Mouse (Mus musculus): ENCODE measurements around the gene Igf2bp3. TPM values are rescaled to one million over a fixed set of nuclear protein-coding genes. Genes with fewer than 3 reads are reported as not detected.
A peak's percentile ranks its signal among the peaks of the same experiment; 100 is the strongest.

Gene Igf2bp3
- total RNA-seq, 2 experiments from 2014 or later, result 0.35 TPM; not detected in 1

DNA sequence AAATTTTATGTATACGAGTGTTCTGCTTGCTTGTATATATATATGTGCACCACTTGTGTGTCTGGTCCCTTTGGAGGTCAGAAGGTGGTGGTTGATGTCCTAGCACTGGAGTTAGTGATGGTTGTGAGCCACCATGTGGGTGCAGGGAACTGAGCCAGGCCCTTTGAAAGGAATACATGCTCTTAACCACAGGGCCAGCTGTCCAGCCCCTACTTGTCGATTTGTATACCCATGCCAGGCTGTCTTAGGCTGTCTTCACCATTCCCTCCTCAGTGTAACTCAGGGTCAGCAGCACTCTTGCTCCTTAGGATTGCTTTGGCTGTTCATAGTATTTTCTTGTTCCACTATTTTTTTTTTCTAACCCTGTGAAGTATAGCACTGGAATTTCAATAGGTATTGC is 136.9 kb downstream of the Igf2bp3 start:
- H3K4me3 ChIP-seq, result no peak overlapping the region
- no peak overlapping the region for H3K27ac ChIP-seq
- no peak for TF ChIP-seq CTCF (IDR thresholded peaks at IDR 0.05)
- intact Hi-C loops (cut with DNase I), result no loop called here
- DNase-seq (ENCODE audit: extremely low spot score in 1 of 2, low spot score in 2 of 2), result no peak

DNA sequence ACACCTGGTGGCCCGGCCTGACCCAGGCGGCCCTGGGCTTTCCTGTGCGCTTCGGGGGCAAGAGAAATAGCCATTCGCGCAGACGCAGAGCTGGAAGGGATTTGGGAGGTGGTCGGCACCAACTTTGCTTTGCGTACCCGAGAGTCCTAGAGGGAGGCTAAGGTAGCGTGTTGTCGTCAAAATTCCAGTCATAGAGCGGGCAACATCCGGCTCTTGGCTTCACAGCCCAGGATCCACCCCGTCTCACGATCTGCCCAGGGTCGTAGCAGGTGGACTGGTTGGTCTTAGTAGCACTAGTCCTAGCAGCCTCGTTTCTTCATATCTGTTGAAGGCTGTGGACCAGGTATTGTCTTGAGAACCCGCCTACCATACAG is 140.7 kb downstream of the Igf2bp3 start:
- intact Hi-C loops (cut with DNase I), result loop anchor here (5.0 kb wide), 2 partner anchors 133 to 188 kb away; partner anchors contain the start of gene Tra2a
- TF ChIP-seq CTCF (IDR thresholded peaks at IDR 0.05), result no peak; the same call in 1 of the 2 replicates
- H3K4me3 ChIP-seq, result peak overlapping the region; percentile 100
- peak overlapping the region; percentile 84 for H3K27ac ChIP-seq
- peak in 1 of 2 experiments; percentile 25 for DNase-seq (ENCODE audit: extremely low spot score in 1 of 2, low spot score in 2 of 2)

DNA sequence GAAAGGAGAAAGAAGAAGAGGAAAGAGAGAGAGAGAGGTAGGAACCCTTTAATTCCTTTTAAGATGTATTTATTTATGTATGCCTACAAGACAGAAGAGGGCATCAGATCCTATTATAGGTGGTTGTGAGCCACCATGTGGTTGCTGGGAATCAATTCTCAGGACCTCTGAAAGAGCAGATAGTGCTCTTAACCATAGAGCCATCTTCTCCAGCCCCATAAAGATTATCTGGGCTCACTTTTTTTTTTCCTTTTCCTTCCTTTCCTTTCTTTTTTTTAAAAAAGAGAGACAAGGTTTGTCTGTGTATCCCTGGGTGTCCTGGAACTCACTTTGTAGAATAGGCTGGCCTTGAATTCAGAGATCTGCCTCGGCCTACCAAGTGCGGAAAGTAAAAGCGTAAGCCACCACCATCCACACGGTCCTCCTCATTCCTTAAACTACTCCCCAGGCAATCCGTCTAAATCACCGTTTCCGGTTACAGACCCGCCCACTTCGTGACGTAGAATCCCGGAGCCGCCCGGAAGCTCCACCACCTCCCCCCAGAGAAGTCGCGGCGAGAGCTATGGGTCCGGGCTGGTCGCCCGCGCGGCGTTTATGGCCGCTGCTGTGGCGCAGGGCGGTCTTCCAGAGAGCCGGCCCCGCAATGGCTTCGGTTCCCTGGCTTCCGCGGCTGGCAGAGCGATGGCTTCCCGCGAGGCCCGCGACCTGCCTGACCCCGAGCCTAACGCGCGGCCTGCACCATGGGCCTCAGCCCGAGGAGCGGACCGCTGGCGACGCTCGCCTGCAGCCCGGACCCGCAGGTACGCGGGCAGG is 141.2 kb downstream of the Igf2bp3 start, which contains the start of gene Malsu1:
Gene Malsu1, plus strand, starts transcription at position 492 of the 813 bp plus-strand sequence.
- intact Hi-C loops (cut with DNase I), result loop anchor here (5.0 kb wide), 2 partner anchors 134 to 189 kb away; partner anchors contain the start of gene Tra2a
- peak; percentile 93 to 96 for DNase-seq (ENCODE audit: extremely low spot score in 1 of 2, low spot score in 2 of 2)
- no peak for TF ChIP-seq CTCF (IDR thresholded peaks at IDR 0.05)

DNA sequence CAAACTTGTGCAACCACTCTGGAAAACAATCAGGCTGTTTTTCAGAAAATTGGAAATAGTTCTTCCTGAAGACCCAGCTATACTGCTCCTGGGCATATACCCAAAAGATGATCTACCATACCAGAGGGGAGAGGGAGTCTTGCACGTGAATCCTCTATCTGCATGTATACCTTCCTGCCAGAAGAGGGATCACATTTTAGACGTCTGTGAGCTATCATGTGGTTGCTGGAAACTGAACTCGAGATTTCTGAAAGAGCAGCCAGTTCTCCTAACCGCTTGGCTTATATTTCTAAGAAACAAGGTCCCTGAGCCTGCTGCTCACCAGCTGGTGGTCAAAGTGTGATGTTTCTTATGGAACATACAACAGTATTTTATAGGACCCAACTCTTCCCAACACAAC is 146.4 kb downstream of the Igf2bp3 start:
- no peak overlapping the region for H3K27ac ChIP-seq
- intact Hi-C loops (cut with DNase I), result no loop called here
- no peak for TF ChIP-seq CTCF (IDR thresholded peaks at IDR 0.05)
- no peak overlapping the region for H3K4me3 ChIP-seq
- DNase-seq (ENCODE audit: extremely low spot score in 1 of 2, low spot score in 2 of 2), result no peak

More for the DNA sequence above, 141.2 kb downstream of the Igf2bp3 start, which contains the start of gene Malsu1:
- Histone ChIP-seq H3K27ac (peak within 1 kb of the TSS; percentile 84), H3K4me3 (peak within 1 kb of the TSS; percentile 100)

DNA sequence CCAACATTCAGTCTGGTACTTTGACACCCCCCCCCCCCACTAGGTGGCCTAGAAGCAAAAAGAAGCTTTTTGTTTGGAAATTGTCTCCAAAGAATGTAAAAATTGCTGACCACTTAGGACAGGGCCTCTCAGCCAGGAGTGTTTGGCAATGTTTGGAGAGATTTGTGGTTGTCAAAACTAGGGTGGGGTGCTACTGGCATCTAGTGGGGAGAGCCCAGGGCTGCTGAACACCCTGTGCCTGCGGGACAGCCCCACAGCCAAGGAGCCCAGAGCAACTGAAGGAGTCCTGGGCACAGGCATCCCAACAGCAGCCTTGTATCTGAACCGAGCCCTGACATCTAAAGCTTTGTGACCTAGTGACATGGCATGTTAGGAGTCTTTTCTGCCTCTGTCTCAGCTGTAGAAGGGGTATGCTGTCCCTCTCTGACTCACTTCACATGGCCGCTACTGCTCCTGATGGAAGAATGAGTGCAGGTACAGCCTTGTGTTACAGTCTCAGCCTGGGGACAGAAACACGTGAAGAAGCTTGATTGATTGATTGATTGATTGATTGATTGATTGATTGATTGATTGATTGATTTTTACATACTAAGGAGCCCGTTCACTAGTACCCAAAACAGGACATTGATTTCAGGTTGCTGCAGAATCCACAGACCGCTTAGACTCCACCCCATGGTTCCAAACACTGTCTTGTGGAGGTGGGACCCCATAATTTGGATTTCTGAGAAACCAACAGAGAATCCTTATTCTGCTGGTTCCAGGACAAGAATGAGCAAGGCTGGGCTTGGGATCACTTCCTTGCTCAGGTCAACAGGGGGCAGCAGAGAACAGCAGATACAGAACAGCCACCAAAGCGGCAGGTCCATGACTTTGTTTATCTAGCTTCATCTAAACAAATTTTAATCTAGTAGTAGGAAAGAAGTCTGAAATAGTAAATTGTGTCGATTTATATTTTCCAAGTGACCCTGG is 157.4 kb downstream of the Igf2bp3 start:
- peak; percentile 56 to 72 for DNase-seq (ENCODE audit: extremely low spot score in 1 of 2, low spot score in 2 of 2)
- intact Hi-C loops (cut with DNase I), result loop anchor here (1.0 to 5.0 kb wide), 5 partner anchors 50 to 340 kb away; partner anchors contain the start of gene Stk31
- TF ChIP-seq CTCF (IDR thresholded peaks at IDR 0.05), result peak; percentile 98

DNA sequence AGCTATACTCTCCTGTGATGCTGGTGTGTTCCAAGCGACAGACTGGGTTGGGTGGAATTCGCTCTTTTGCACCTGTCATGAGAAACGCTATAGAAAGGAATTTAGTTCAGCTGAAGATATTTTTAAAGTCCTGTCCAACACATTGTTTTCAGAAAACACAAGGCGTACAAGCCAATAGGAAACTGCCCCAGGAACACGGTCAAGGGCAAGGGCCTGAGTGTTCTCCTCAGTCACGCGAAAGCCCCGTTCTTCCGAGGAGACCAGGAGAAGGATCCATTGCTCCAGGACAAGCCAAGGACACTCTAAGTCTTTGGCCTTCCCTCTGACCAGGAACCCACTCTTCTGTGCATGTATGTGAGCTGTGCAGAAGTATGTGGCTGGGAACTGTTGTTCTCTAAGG is 158.7 kb downstream of the Igf2bp3 start:
- intact Hi-C loops (cut with DNase I), result loop anchor here (5.0 kb wide), 3 partner anchors 49 to 341 kb away; partner anchors contain the start of gene Stk31
- TF ChIP-seq CTCF (IDR thresholded peaks at IDR 0.05), result no peak
- DNase-seq (ENCODE audit: extremely low spot score in 1 of 2, low spot score in 2 of 2), result no peak
- H3K27ac ChIP-seq, result no peak overlapping the region
- H3K4me3 ChIP-seq, result no peak overlapping the region

More for the DNA sequence above, 157.4 kb downstream of the Igf2bp3 start:
- no peak overlapping the region for H3K27ac ChIP-seq
- H3K4me3 ChIP-seq, result no peak overlapping the region

DNA sequence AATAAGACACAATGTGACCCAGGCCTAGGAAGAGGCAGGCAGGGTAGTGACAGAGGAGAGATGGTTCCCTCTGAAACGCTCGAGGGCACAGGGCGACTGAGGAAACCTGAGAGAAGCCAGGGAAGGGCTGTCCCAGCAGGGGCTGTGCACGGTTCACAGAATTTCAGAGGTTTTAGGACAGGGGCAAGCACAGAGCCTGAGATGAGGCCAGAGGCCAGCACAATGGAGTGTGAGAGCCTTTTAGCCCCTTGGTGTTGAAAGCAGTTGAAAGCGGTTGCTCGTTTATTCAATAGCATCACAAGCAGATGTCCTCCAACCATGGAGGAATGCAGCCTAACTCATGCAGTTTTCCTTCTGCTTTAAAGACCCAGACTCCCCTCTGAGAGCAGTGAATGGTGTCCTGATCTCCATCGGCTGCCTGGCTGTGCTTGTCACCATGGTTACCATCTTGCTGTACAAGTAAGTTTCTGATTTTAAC is 159.5 kb downstream of the Igf2bp3 start:
- no peak for TF ChIP-seq CTCF (IDR thresholded peaks at IDR 0.05)
- DNase-seq (ENCODE audit: extremely low spot score in 1 of 2, low spot score in 2 of 2), result no peak
- intact Hi-C loops (cut with DNase I), result loop anchor here (5.0 kb wide), 3 partner anchors 48 to 342 kb away; partner anchors contain the start of gene Stk31
- Histone ChIP-seq H3K4me3 (no peak overlapping the region), H3K27ac (no peak overlapping the region)

DNA sequence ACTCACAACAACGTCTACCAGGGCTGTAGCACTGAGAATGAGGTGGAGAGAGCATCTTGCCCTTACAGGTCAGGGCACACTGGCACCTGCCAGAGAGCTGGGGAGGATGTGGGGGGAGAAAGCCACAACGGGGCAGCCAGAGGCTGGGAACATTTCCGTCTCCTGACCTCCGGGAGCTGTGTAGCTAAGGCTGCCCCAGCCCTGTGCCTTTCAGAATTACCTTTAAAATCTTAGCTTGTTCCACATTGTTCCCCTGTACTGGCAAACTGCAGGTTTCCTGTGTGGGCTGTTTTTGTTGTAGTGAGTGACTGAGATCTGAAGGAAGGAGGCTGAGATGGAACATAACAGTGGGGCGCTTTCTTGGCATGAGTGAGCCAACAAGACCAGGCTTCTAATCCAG is 162.6 kb downstream of the Igf2bp3 start:
- no peak overlapping the region for H3K4me3 ChIP-seq
- TF ChIP-seq CTCF (IDR thresholded peaks at IDR 0.05), result no peak
- intact Hi-C loops (cut with DNase I), result no loop called here
- no peak overlapping the region for H3K27ac ChIP-seq
- no peak for DNase-seq (ENCODE audit: extremely low spot score in 1 of 2, low spot score in 2 of 2)

DNA sequence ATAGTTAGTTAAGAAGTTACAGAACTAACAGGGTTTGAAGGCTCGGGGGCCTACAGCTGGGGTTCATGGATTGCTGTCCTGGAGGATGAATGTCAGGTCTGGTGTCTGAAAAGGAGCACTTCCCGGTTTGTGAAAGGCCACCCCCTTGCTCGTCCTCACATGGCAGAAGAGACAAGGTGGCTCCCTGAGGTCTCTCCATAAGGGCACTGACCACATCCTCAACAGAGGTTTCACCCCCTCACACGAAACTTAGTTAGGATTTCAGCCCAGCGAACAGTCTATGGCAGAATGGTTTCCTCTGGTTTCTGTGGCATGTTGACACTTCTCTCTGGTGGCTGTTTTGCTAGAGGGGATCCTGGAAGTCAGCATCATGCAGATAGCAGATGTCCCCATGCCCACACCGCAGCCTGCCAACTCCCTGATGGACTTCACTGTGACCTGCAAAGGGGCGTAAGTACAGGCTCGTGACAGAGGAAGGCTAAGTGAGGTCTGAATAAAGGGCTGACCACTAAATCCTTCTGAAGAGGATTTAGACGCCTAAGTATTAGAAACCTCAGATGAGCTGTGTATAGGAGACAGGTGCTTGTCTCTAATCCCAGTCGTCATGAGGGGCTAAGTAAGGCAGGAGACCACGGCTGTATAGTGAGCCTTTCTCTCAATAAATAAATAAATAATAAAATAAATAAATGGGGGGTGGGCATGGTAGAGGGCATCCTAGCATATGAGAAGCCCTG is 163.9 kb downstream of the Igf2bp3 start:
- Histone ChIP-seq H3K4me3 (no peak overlapping the region), H3K27ac (no peak overlapping the region)
- DNase-seq (ENCODE audit: extremely low spot score in 1 of 2, low spot score in 2 of 2), result no peak
- TF ChIP-seq CTCF (IDR thresholded peaks at IDR 0.05), result no peak
- intact Hi-C loops (cut with DNase I), result no loop called here

DNA sequence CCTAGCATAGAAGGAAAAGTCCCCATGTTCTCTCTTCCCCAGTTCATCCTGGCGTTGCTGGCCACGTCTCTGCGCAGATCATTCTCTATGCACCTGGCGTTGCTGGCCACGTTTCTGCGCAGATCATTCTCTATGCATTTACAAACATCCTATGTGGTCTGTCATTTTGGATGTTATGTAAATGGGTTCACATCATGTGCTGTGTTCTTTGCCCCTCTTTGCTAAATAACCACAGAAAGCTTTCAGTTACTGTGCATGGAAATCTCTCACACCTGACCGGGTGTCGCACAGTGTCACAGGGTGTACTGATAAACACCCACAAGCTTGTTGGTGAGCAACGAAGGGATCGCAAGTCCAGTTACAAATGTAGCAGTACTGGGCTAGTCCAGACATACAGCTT is 166.4 kb downstream of the Igf2bp3 start:
- no peak for TF ChIP-seq CTCF (IDR thresholded peaks at IDR 0.05)
- Histone ChIP-seq H3K4me3 (no peak overlapping the region), H3K27ac (no peak overlapping the region)
- DNase-seq (ENCODE audit: extremely low spot score in 1 of 2, low spot score in 2 of 2), result no peak
- intact Hi-C loops (cut with DNase I), result no loop called here

DNA sequence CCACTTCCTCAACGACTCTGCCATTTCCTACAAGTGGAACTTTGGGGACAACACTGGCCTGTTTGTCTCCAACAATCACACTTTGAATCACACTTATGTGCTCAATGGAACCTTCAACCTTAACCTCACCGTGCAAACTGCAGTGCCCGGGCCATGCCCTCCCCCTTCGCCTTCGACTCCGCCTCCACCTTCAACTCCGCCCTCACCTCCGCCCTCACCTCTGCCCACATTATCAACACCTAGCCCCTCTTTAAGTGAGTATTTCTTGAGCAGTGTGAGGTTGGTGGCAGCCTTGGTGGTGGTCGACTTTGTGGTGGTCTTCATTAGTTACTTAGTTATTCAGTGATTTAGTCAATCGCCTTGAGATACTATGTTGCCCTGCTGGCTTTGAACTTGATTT is 166.9 kb downstream of the Igf2bp3 start:
- Histone ChIP-seq H3K27ac (no peak overlapping the region), H3K4me3 (no peak overlapping the region)
- intact Hi-C loops (cut with DNase I), result no loop called here
- no peak for DNase-seq (ENCODE audit: extremely low spot score in 1 of 2, low spot score in 2 of 2)
- no peak for TF ChIP-seq CTCF (IDR thresholded peaks at IDR 0.05)
